In genomic region chr11:6475867-6476484, GRCm38 (mm10) we compare ENCODE assay signal across 8 mouse cellular contexts. TPM values are rescaled to one million over a fixed set of nuclear protein-coding genes. Genes with fewer than 3 reads are reported as not detected.
DNase-seq lines count a peak whose midpoint lies in the region; ATAC-seq and TF ChIP-seq lines count a peak whose summit lies in the region.

Purb (minus strand) TSS chr11:6475917.

- ATAC-seq in cerebellum, adult (ENCODE audit: insufficient number of reproducible peaks, low FRiP score, low TSS enrichment) = peak; percentile 73
- ATAC-seq in forebrain, embryonic 14.5 days = peak; percentile 96
- ATAC-seq in liver, postnatal 0 days = peak; percentile 94
- peak; percentile 92 for ATAC-seq in neural tube, embryonic 13.5 days (ENCODE audit: low read depth)

- H3K4me2 ChIP-seq in forebrain, embryonic 14.5 days (ENCODE audit: low read length) = peak within 1 kb of the TSS; percentile 98
- H3K4me2 ChIP-seq in liver, postnatal 0 days (ENCODE audit: low read depth, low read length) = peak within 1 kb of the TSS; percentile 93
- H3K4me2 ChIP-seq in neural tube, embryonic 13.5 days = peak within 1 kb of the TSS; percentile 97

- peaks cover 32% of the 10 kb centered on the region for H3K36me3 ChIP-seq in ES-Bruce4 (ENCODE audit: control insufficient read depth, insufficient read depth, low read length, poor library complexity, severe bottlenecking)
- peaks cover 2% of the 10 kb centered on the region; the same call in 1 of the 2 replicates for H3K36me3 ChIP-seq in forebrain, embryonic 14.5 days (ENCODE audit: control insufficient read depth, insufficient read depth, low read length)
- no peaks in the 10 kb centered on the region; the same call in 1 of the 2 replicates for H3K36me3 ChIP-seq in liver, postnatal 0 days (replicated peaks; ENCODE audit: insufficient read depth, low read length)
- no peaks in the 10 kb centered on the region for H3K36me3 ChIP-seq in neural tube, embryonic 13.5 days

- H3K27ac ChIP-seq in ES-Bruce4 (ENCODE audit: insufficient read depth, low read length) = peak within 1 kb of the TSS; percentile 80
- peak within 1 kb of the TSS; percentile 95 for H3K27ac ChIP-seq in forebrain, embryonic 14.5 days (ENCODE audit: low read depth, low read length)
- H3K27ac ChIP-seq in liver, postnatal 0 days (ENCODE audit: low read depth) = peak within 1 kb of the TSS; percentile 98
- peak within 1 kb of the TSS; percentile 96 for H3K27ac ChIP-seq in neural tube, embryonic 13.5 days (replicated peaks)

- intact Hi-C loops in heart, postnatal 14 days (cut with DNase I) = loop anchor here (2.0 kb wide), 2 partner anchors 51 to 71 kb away; partner anchors contain the start of gene Ccm2

- H3K4me3 ChIP-seq in ES-Bruce4 (ENCODE audit: low read depth, low read length) = peak within 1 kb of the TSS; percentile 98
- H3K4me3 ChIP-seq in forebrain, embryonic 14.5 days (ENCODE audit: low read depth, low read length) = peak within 1 kb of the TSS; percentile 96
- peak within 1 kb of the TSS; percentile 94 for H3K4me3 ChIP-seq in liver, postnatal 0 days (ENCODE audit: low read depth, low read length)
- peak within 1 kb of the TSS; percentile 99 for H3K4me3 ChIP-seq in neural tube, embryonic 13.5 days

- no peak for TF ChIP-seq CTCF in ES-Bruce4 (IDR thresholded peaks at IDR 0.05; ENCODE audit: low read depth, low read length)
- no peak for TF ChIP-seq CTCF in liver, postnatal 0 days (IDR thresholded peaks at IDR 0.05; ENCODE audit: low read depth)

- peak; percentile 93 for DNase-seq in forebrain, embryonic 14.5 days (ENCODE audit: low spot score)
- DNase-seq in heart, postnatal 14 days = peak; percentile 96 to 98
- peak; percentile 91 for DNase-seq in layer of hippocampus, adult 11-12 months (ENCODE audit: low spot score)
- peak; percentile 94 for DNase-seq in liver, postnatal 0 days
- peak; percentile 55 for DNase-seq in telencephalon, adult 2 months (ENCODE audit: low read depth, low spot score)

- TF ChIP-seq POLR2A in ES-Bruce4 (IDR thresholded peaks at IDR 0.05; ENCODE audit: insufficient read depth, low read length) = peak; percentile 39

- no peaks in the 10 kb centered on the region for H3K27me3 ChIP-seq in ES-Bruce4 (ENCODE audit: control insufficient read depth, insufficient read depth, low read length, poor library complexity, severe bottlenecking)
- no peaks in the 10 kb centered on the region for H3K27me3 ChIP-seq in forebrain, embryonic 14.5 days (replicated peaks; ENCODE audit: control insufficient read depth, insufficient read depth, low read length)
- no peaks in the 10 kb centered on the region for H3K27me3 ChIP-seq in liver, postnatal 0 days (ENCODE audit: insufficient read depth, low read length)
- 0 out of 2 replicates have a peak, but pooled peaks cover 6% of the 10 kb centered on the region for H3K27me3 ChIP-seq in neural tube, embryonic 13.5 days

- no peaks in the 10 kb centered on the region for H3K4me1 ChIP-seq in ES-Bruce4 (ENCODE audit: control insufficient read depth, insufficient read depth, low read length)
- peaks cover 27% of the 10 kb centered on the region for H3K4me1 ChIP-seq in forebrain, embryonic 14.5 days (ENCODE audit: control insufficient read depth, insufficient read depth, low read length)
- peaks cover 32% of the 10 kb centered on the region for H3K4me1 ChIP-seq in liver, postnatal 0 days (ENCODE audit: insufficient read depth)
- H3K4me1 ChIP-seq in neural tube, embryonic 13.5 days (replicated peaks) = peaks cover 35% of the 10 kb centered on the region

- no peak for TF ChIP-seq EP300 in ES-Bruce4 (IDR thresholded peaks at IDR 0.05; ENCODE audit: insufficient read depth, low read depth, low read length)
- no peak for TF ChIP-seq EP300 in liver, postnatal 0 days (IDR thresholded peaks at IDR 0.05; ENCODE audit: low read depth)

- no peaks in the 10 kb centered on the region for H3K9me3 ChIP-seq in ES-Bruce4 (replicated peaks; ENCODE audit: control insufficient read depth, insufficient read depth, low read length, poor library complexity, severe bottlenecking)
- no peaks in the 10 kb centered on the region for H3K9me3 ChIP-seq in forebrain, embryonic 14.5 days (replicated peaks; ENCODE audit: control insufficient read depth, low read length)
- H3K9me3 ChIP-seq in liver, postnatal 0 days (ENCODE audit: low read length) = no peaks in the 10 kb centered on the region
- H3K9me3 ChIP-seq in neural tube, embryonic 13.5 days = no peaks in the 10 kb centered on the region

- peak within 1 kb of the TSS; percentile 99 for H3K9ac ChIP-seq in ES-Bruce4 (ENCODE audit: low read depth, poor library complexity, severe bottlenecking)
- peak within 1 kb of the TSS; percentile 80 for H3K9ac ChIP-seq in forebrain, embryonic 14.5 days (ENCODE audit: low read length)
- peak within 1 kb of the TSS; percentile 97 for H3K9ac ChIP-seq in liver, postnatal 0 days (replicated peaks)
- peak within 1 kb of the TSS; percentile 98 for H3K9ac ChIP-seq in neural tube, embryonic 13.5 days

- under 1% methylated on average over 36 of the region's 76 CpGs for WGBS in forebrain, embryonic 14.5 days
- under 1% methylated on average over 36 of the region's 76 CpGs for WGBS in liver, postnatal 0 days (ENCODE audit: insufficient replicate concordance)
- WGBS in neural tube, embryonic 13.5 days = under 1% methylated on average over 36 of the region's 76 CpGs

RNA-seq across cellular contexts. Expression of gene Purb, which starts in this region (rescaled TPM):
- polyA plus RNA-seq in ES-Bruce4 (2011; ENCODE audit: insufficient read depth, insufficient read length, low read depth, missing spikeins) = 49.8 and 52.0 TPM in 2 replicates
- polyA plus RNA-seq in forebrain, embryonic 14.5 days (2014; fragmentation: Nextera tagmentation; extraction: Ambion mirVana) = 8.7 and 12.1 TPM in 2 replicates
- 10 to 100 TPM; 49.6 to 53.0 TPM for total RNA-seq in heart, postnatal 14 days (2021)
- polyA plus RNA-seq in liver, postnatal 0 days (2015; fragmentation: Nextera tagmentation; extraction: Ambion mirVana) = 5.6 and 6.1 TPM in 2 replicates
- 12.5 and 14.1 TPM in 2 replicates for polyA plus RNA-seq in neural tube, embryonic 13.5 days (2015; fragmentation: Nextera tagmentation; extraction: Ambion mirVana)

Comparison
In these comparisons a context has a peak if more than half of its experiments do, and no peak if none do; other contexts are left out.
1. Peak in every context shown above with its lines: DNase-seq, ATAC-seq, H3K4me3 ChIP-seq and H3K27ac ChIP-seq.